Mouse (Mus musculus) adrenal gland (tissue): ENCODE results near the gene Rpp30.

Source experiments
- intact Hi-C: fragments of 180-260 bp; cut with DNase I; formaldehyde crosslinking; loops from one replicate; pipeline ENCODE4 v1.15.1; 2025
- long read RNA-seq, 2 experiments: library from polyadenylated mRNA; unstranded; transcript quantifications; one replicate each; pipeline ENCODE4 v2.0.0; 2020; ENCODE audit warnings: borderline replicate concordance in 1 of 2; ENCODE audit not compliant: insufficient replicate concordance in 1 of 2

Gene Rpp30
- long read RNA-seq, experiment 1, transcript Rpp30-201 (11 exons, 1,145 nt), result major isoform, 26 of 26 reads
- long read RNA-seq, experiment 1, partial matches to known transcripts, result 0 of 26 reads
- long read RNA-seq, experiment 1, other reads (novel, unspliced or antisense), result 0 of 26 reads
- long read RNA-seq, experiment 2, transcript Rpp30-201 (11 exons, 1,145 nt), result major isoform, 47 of 56 reads
- long read RNA-seq, experiment 2, partial matches to known transcripts, result 2 of 56 reads
- long read RNA-seq, experiment 2, other reads (novel, unspliced or antisense), result 6 of 56 reads

- intact Hi-C loops, result loop anchor here (5.0 kb wide), 2 partner anchors 956 to 1091 kb away; no protein-coding TSS in a partner anchor
Observed at GRCm38 (mm10) chr19:36083262-36084225, at the start of gene Rpp30. TSS of gene Rpp30 (plus strand) at chr19:36083716.

GRCm38 (mm10) chr19:36046046-36046445 lies 37.5 kb upstream of the Rpp30 start:
- intact Hi-C loops, result no loop called here

- intact Hi-C loops, result no loop called here
Observed at GRCm38 (mm10) chr19:36056502-36057221, 26.9 kb upstream of the Rpp30 start.

GRCm38 (mm10) chr19:36057231-36057811 lies 26.2 kb upstream of the Rpp30 start, which contains the start of gene Htr7:
TSS of gene Htr7 (minus strand) at chr19:36057507.
- intact Hi-C loops, result no loop called here

- intact Hi-C loops, result loop anchor here (5.0 kb wide), 1 partner anchor 936 kb away; no protein-coding TSS in a partner anchor
Observed at GRCm38 (mm10) chr19:36062801-36063529, 20.6 kb upstream of the Rpp30 start.

- intact Hi-C loops, result loop anchor here (5.0 kb wide), 2 partner anchors 955 to 1090 kb away; no protein-coding TSS in a partner anchor
Observed at GRCm38 (mm10) chr19:36082606-36083261, 782 bp upstream of the Rpp30 start.

GRCm38 (mm10) chr19:36090781-36091180 lies 7.3 kb downstream of the Rpp30 start:
- intact Hi-C loops, result no loop called here

GRCm38 (mm10) chr19:36097194-36097593 lies 13.7 kb downstream of the Rpp30 start:
- intact Hi-C loops, result no loop called here

GRCm38 (mm10) chr19:36098265-36098664 lies 14.7 kb downstream of the Rpp30 start:
- intact Hi-C loops, result no loop called here

- intact Hi-C loops, result no loop called here
Observed at GRCm38 (mm10) chr19:36098916-36099315, 15.4 kb downstream of the Rpp30 start.

GRCm38 (mm10) chr19:36103909-36104308 lies 20.4 kb downstream of the Rpp30 start:
- intact Hi-C loops, result no loop called here

GRCm38 (mm10) chr19:36109318-36109944 lies 25.9 kb downstream of the Rpp30 start:
- intact Hi-C loops, result no loop called here

- intact Hi-C loops, result loop anchor here (2.0 kb wide), 1 partner anchor 330 kb away; no protein-coding TSS in a partner anchor
Observed at GRCm38 (mm10) chr19:36110465-36110864, 26.9 kb downstream of the Rpp30 start.

- intact Hi-C loops, result loop anchor here (2.0 kb wide), 1 partner anchor 330 kb away; no protein-coding TSS in a partner anchor
Observed at GRCm38 (mm10) chr19:36111054-36111895, 27.8 kb downstream of the Rpp30 start.

- intact Hi-C loops, result no loop called here
Observed at GRCm38 (mm10) chr19:36112007-36112406, 28.5 kb downstream of the Rpp30 start.

- intact Hi-C loops, result no loop called here
Observed at GRCm38 (mm10) chr19:36116185-36116584, 32.7 kb downstream of the Rpp30 start.

GRCm38 (mm10) chr19:36119219-36119618 lies 35.7 kb downstream of the Rpp30 start:
- intact Hi-C loops, result no loop called here
